Mouse (Mus musculus) liver, adult 2 months (tissue): ENCODE data around the gene Hamp.

Source experiments
- CTCF ChIP-seq: fragments of 200-500 bp; IDR thresholded peaks from 2 replicates; pipeline ENCODE4 v1.5.1; 2011; ENCODE audit warnings: low read depth, low read length, control low read depth
- POLR2A ChIP-seq: fragments of 200-500 bp; IDR thresholded peaks from 2 replicates; pipeline ENCODE4 v1.6.1; 2011; ENCODE audit warnings: low read length, control low read depth; ENCODE audit not compliant: insufficient read depth; ENCODE audit errors: extremely low read depth

- TF ChIP-seq CTCF = no peak
- TF ChIP-seq POLR2A = no peak
Measured at GRCm38 (mm10) chr7:30966657-30967056, 22.8 kb upstream of the Hamp start.
